Mouse (Mus musculus): ENCODE measurements at regions not wholly inside any gene's neighbourhood (a gene's known extent, or its start where the extent isn't known, plus 50 kb on each side); places are given as distances from the start of the nearest gene placed in this dataset.
"Not testable (repeated sequence)": the region's sequence is repeated elsewhere in the genome, so short reads cannot be mapped to it uniquely, and the experiment has no call there.

- no peak for DNase-seq
Measured at GRCm38 (mm10) chr3:21739720-21740119, 336.7 kb upstream of the Tbl1xr1 start.

- DNase-seq, result no peak
Measured at GRCm38 (mm10) chr3:21744107-21744506, 332.3 kb upstream of the Tbl1xr1 start.

GRCm38 (mm10) chr3:21760516-21761218, 315.8 kb upstream of the Tbl1xr1 start:
- DNase-seq, result no peak

GRCm38 (mm10) chr3:21761219-21761600, 315.2 kb upstream of the Tbl1xr1 start:
- no peak for DNase-seq

- DNase-seq, result no peak
Measured at GRCm38 (mm10) chr3:21761909-21762308, 314.5 kb upstream of the Tbl1xr1 start.

GRCm38 (mm10) chr3:21768081-21768480, 308.4 kb upstream of the Tbl1xr1 start:
- no peak for DNase-seq

GRCm38 (mm10) chr3:21769920-21770547, 306.4 kb upstream of the Tbl1xr1 start:
- peak; percentile 38 to 58 for DNase-seq

GRCm38 (mm10) chr3:21771752-21772298, 304.6 kb upstream of the Tbl1xr1 start:
- DNase-seq, result no peak

GRCm38 (mm10) chr3:21774172-21774842, 302.1 kb upstream of the Tbl1xr1 start:
- no peak for DNase-seq

GRCm38 (mm10) chr3:21778789-21779188, 297.7 kb upstream of the Tbl1xr1 start:
- DNase-seq, result no peak

GRCm38 (mm10) chr3:21791983-21792631, 284.3 kb upstream of the Tbl1xr1 start:
- no peak for DNase-seq

GRCm38 (mm10) chr3:21798139-21798538, 278.3 kb upstream of the Tbl1xr1 start:
- no peak for DNase-seq

- not testable (repeated sequence) for DNase-seq
Measured at GRCm38 (mm10) chr3:21803886-21804285, 272.6 kb upstream of the Tbl1xr1 start.

GRCm38 (mm10) chr3:21806494-21807157, 269.8 kb upstream of the Tbl1xr1 start:
- DNase-seq, result no peak

- no peak for DNase-seq
Measured at GRCm38 (mm10) chr3:21808539-21808938, 267.9 kb upstream of the Tbl1xr1 start.

- no peak for DNase-seq
Measured at GRCm38 (mm10) chr3:21809769-21810470, 266.5 kb upstream of the Tbl1xr1 start.

GRCm38 (mm10) chr3:21813401-21813800, 263.1 kb upstream of the Tbl1xr1 start:
- DNase-seq, result no peak

GRCm38 (mm10) chr3:21816968-21817858, 259.2 kb upstream of the Tbl1xr1 start:
- DNase-seq, result peak; percentile 78 to 81

- no peak for DNase-seq
Measured at GRCm38 (mm10) chr3:21819030-21819429, 257.4 kb upstream of the Tbl1xr1 start.

GRCm38 (mm10) chr3:21820051-21820598, 256.3 kb upstream of the Tbl1xr1 start:
- DNase-seq, result peak; percentile 35 to 41

Measured in heart, adult 18-20 months (tissue).